Mouse (Mus musculus) lung, adult 2 months (tissue): ENCODE measurements around the gene Ccdc60.

Experiments used
- CTCF ChIP-seq: fragments of 200-500 bp; IDR thresholded peaks from 2 replicates; pipeline ENCODE4 v1.5.1; 2011; ENCODE audit warnings: mild to moderate bottlenecking, low read length, control low read depth; ENCODE audit not compliant: insufficient read depth
- POLR2A ChIP-seq: fragments of 200-500 bp; IDR thresholded peaks from 2 replicates; pipeline ENCODE4 v1.6.1; 2011; ENCODE audit warnings: low read depth, mild to moderate bottlenecking, control low read depth, low read length, borderline replicate concordance; ENCODE audit errors: extremely low read depth

DNA sequence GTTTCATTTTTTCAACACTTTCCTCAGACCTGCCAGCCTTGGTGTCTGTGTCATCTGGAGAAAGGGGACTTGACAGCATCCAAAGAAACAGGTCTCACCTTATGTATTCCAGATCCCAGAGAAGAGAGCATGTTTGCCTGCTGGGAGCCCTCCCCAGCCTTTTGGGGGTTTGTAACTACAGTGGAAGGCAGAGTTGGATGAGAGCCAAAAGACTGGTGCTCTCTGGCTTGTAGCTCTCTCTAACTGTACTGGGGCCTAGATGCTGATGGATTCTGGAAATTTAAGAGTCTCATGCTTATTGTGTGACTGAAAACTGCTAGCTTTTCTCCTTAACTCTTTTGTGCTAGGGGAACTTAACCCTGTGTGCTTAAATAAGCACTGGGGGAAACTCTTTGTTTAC lies 47.4 kb upstream of the Ccdc60 start:
- TF ChIP-seq CTCF (no peak), POLR2A (no peak)
